Mouse (Mus musculus) frontal cortex, adult 2 months (tissue): ENCODE measurements around the gene Cidec. TPM values are rescaled to one million over a fixed set of nuclear protein-coding genes. Genes with fewer than 3 reads are reported as not detected.

Experiments
- DNase-seq, 2 experiments: peaks; one replicate each; pipeline ENCODE4 v3.0.0; 2022; ENCODE audit warnings: low spot score in 1 of 2; ENCODE audit errors: extremely low spot score in 1 of 2
- polyA plus RNA-seq: library from polyadenylated mRNA; depleted of rRNA; stranded (reverse); fragments of >200 nt; gene quantifications from 2 replicates; pipeline ENCODE4 v1.2.3, GENCODE M21; 2012

Gene Cidec
- polyA plus RNA-seq, 1 experiment = 0.18 TPM

DNA sequence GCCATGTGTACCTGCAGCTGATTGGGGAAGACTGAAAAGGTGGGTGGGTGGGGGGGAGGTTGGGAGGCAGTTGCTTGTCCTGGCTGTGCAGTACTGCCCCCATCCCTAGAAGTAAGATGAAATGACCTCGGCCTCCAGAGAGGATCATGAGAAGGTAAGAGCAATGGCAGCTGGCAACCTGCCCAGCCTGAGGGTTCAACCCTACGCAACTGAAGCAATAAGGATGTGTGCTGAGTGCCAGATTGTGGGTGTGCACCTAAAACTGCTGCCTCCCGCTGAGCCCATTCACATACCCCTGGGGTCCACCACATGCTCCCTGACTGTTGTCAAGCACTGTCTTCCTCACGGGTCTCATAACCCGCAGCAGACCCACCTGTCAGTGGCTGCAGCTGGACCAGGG is 19.1 kb downstream of the Cidec start:
- DNase-seq = no peak

DNA sequence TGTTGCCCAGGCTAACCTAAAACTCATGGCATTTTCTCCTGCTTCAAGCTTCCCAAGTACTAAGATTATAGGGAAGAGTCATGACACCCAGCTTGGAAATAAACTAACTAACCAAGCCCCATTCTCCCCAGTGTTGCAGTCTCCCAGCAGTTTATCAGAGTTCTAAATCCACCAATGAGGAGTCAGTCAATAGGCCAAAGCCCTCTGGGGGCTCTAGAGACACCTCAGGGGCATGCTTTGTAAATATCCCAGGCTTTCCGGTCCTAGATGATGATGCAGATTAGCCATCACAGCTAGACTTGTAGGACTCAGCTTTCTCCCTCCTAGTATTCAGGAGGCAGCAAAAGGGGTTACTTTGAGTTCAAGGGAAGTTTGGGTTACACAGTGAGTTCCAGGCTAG is 25.6 kb downstream of the Cidec start:
- DNase-seq = no peak

DNA sequence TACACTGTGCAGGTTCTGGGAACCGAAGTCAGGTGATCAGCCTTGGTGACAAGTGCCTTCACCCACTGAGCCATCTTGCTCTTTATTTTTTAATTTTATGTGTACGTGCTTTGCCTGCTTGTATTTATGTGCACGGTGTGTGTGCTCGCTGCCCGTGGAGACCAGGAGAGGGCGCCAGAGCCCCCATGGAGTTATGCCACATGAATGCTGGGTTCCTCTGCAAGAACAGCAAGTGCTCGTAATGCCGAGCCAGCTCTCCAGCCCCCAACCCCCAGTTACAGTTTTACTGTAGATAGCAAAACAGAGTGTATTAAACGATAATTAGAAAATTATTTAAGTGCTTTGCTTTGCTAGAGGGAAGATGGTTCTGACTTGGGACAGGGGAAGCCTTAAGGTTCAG is 28.9 kb downstream of the Cidec start:
- DNase-seq = no peak

- DNase-seq = peak; percentile 66 to 74
Measured at GRCm38 (mm10) chr6:113405483-113405882, 30.1 kb downstream of the Cidec start.

DNA sequence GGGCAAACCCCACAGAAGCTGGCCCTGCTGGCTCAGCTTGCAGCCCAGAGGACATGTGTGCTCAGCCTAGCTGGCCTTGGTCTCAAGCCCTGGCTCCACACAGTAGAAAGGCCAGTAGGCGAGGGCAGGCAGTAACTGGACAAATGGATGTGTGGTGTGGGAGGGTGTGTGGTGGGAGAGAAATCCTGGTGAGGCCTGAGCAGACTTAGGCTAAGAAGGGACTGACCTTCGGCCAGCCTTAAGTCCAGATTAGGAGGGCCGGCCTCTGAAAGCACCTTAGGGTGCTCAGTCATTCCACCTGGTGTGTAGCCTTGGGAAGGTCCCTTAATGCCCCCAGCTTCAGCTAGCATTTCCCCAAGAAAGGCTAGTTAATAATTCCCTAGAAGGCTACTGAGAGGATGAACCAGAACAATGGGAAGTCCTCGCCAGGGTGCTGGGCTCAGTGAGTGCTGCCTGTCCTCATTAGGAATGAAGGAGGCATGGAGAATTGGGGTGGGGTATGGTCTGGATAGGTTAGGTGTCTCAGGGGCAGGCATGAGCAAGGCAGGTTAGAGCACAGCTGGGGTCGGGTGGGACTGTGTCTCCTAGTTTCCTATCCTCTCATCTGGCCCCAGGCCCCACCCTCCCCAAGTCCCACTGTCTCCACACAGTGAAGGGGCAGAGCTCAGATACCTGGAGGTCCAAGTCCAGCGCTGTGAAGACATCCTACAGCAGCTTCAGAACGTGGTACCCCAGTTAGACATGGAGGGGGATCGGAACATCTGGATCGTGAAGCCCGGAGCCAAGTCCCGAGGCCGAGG is 30.7 kb downstream of the Cidec start:
- no peak for DNase-seq

- DNase-seq = peak in 1 of 2 experiments; percentile 59
Measured at GRCm38 (mm10) chr6:113402094-113402493, 33.5 kb downstream of the Cidec start.

- DNase-seq = no peak
Measured at GRCm38 (mm10) chr6:113396270-113397030, 39.1 kb downstream of the Cidec start.

- no peak for DNase-seq
Measured at GRCm38 (mm10) chr6:113395501-113395900, 40.1 kb downstream of the Cidec start.

DNA sequence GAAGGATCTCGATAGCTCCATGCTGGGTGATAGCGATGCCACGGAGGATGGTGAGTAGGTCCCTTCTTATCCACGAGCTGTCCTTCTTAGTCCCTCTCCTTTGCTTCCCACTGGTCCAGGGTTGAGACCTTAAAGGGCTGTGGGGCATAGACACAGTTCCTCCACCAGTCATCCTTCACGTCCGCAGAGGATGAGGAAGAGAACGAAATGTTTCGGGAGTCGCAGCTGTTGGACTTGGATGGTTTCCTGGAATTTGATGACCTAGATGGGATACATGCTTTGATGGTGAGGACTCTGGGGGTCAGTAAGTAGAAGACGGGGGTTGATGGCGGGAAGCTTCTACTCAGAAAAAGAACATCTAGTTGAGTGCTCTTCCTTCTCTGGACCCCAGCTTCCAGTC is 40.7 kb downstream of the Cidec start:
- no peak for DNase-seq

GRCm38 (mm10) chr6:113393951-113394350 is 41.6 kb downstream of the Cidec start:
- DNase-seq = no peak

- peak in 1 of 2 experiments; percentile 48 for DNase-seq
Measured at GRCm38 (mm10) chr6:113392387-113393071, 43.0 kb downstream of the Cidec start.

DNA sequence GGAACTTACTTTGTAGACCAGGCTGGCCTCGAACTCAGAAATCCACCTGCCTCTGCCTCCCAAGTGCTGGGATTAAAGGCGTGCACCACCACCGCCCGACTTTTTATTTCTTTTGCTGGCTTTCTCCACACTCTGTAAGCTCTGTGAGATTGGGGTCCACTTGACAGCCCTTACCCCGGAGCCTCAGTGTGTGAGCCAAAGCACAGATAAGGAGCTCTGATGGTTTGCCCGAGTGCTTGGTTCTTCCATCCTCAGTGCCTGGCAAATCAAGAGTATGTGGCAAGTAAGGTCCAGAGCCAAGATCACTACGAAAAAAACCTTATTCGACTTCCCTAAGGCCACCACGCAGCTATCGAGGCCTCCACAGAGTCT is 43.6 kb downstream of the Cidec start:
- DNase-seq = no peak

DNA sequence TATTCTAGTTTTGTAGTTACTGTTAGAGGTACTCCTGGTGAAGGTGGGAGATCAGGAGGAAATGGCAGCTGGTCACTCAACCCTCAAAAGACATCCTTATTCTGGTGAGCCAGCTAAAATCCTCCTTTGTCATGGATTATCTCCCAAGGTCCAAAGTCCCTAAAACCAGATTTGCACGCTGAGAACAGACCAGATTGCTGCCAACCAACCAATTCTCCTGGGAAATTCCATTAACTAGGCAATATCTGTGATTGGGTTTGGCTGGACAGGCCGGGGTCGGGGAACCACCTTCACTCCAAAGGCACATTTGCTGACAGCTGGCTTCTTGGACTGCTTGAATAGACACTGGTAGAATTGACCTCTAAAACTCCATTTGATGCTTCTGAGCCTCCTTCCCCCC is 44.8 kb downstream of the Cidec start:
- no peak for DNase-seq

- DNase-seq = no peak
Measured at GRCm38 (mm10) chr6:113388960-113389359, 46.6 kb downstream of the Cidec start, which contains the start of gene Ttll3. Gene Ttll3, plus strand, starts transcription at chr6:113389260.

DNA sequence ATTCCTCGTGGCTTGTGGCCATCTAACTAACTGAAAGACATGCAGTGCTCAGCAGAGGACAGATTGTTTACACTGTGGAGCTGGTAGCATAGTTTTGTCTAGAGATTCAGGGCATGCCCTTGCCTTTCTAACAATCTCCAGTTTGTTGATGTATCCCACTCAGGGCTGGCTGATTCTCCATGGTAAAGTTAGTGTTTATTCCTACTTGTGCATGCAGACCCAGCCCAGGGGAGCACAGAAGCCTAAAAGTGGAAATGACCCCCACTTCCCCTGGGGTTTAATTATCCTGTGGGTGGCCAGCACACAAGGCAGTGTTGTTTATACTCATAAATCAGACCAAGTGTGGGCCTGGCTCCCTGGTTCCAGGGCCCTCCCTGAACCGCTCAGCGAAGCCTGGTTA is 49.5 kb downstream of the Cidec start:
- DNase-seq = no peak

- no peak for DNase-seq
Measured at GRCm38 (mm10) chr6:113385160-113385714, 50.3 kb downstream of the Cidec start.

DNA sequence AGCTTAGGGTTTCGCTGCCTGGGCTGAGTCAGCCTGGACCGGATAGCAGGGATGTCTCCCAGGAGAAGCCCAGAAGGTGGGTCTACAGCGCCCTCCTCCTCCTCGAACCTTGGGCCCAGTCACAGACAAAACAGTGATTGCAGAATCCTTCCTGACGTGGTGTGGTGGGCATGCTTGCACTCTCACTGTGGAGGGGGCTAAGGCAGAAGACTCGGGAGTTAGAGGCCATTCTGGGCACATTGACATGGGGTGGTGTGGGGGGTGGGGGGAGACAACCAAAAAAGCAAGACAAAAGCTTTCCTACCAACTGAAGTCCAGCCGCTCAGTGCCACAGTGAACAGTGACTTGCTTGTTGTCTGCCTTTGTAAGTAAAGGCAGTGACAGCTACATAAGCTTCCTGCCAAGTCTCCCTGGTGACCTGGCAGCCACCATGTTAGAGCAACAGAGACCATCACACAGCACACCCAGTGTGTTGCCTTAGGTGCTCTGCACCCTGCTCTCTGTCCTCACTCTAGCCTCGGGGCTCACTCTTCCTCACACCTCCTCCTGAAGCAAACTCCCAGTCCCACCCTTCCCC is 51.1 kb downstream of the Cidec start:
- DNase-seq = no peak

GRCm38 (mm10) chr6:113380480-113380879 is 55.1 kb downstream of the Cidec start:
- no peak for DNase-seq

- DNase-seq = no peak
Measured at GRCm38 (mm10) chr6:113379246-113379645, 56.3 kb downstream of the Cidec start.

DNA sequence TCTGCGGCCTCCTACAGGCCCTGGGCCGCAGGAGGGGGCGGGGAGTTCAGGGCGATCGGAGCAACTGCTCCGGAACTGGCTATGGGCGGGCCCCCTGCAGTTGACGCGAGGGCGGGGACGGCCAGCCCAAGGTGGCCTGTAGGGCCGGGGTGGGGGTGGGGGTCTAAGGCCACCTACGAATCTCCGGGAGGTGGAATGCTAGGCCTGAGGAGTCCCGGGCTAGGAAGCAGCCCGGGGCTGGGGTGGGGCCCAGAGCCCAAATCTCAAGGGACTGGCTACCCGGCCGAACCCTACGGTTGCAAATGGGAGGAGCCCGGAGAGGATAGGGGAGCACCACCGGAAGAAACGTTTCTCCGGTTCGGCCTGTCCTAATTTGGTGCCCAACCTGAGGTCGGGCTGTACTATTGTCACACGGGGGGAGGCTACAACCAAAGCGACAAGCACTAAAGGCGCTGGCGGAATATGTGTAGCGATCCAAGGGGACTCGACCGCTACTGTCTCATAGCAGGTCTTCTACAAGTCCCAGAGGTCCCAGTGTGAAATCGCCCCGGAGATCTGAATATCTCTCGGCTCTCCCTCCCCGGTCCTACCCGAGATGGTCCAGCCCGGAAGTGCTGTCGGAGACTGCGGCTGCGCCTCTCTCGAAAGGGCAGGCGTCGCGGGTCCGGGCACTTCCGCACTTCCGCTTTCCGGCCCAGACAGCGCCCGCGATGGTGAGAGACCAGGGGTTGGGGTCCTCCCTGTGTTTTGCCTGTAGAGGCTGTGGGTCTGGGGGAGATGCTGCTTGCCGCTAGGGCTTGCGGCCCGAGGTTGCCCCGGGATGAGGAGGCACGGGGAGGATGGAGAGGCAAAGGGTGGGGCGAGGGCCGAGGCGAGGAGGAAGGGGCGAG is 57.8 kb downstream of the Cidec start, which contains the start of the genes Tada3 and Arpc4:
TSS of gene Tada3 (minus strand) at position 388 of the 890 bp plus-strand sequence.
TSS of gene Arpc4 (plus strand) at position 620 of the 890 bp plus-strand sequence.
- peak; percentile 80 to 91 for DNase-seq
